Mouse (Mus musculus) embryo, embryonic 11 days (tissue): ENCODE results near the gene Ndufaf1.

Experiments
- DNase-seq: peaks from one replicate; pipeline ENCODE4 v3.0.0-alpha.2; 2015

Gene Ndufaf1

GRCm38 (mm10) chr2:119607023-119607422, 55.6 kb downstream of the Ndufaf1 start:
- no peak for DNase-seq
